Mouse (Mus musculus) thymus, adult 2 months (tissue): ENCODE measurements at regions not wholly inside any gene's neighbourhood (a gene's known extent, or its start where the extent isn't known, plus 50 kb on each side); places are given as distances from the start of the nearest gene placed in this dataset.

ENCODE experiments used
- CTCF ChIP-seq: fragments of 200-500 bp; IDR thresholded peaks from 2 replicates; pipeline ENCODE4 v1.5.1; 2012; ENCODE audit warnings: mild to moderate bottlenecking, control low read depth, low read length, moderate library complexity, borderline replicate concordance; ENCODE audit not compliant: control insufficient read depth, poor library complexity, insufficient read depth; ENCODE audit errors: extremely low read depth
- POLR2A ChIP-seq: fragments of 200-500 bp; IDR thresholded peaks from 2 replicates; pipeline ENCODE4 v1.6.1; 2012; ENCODE audit warnings: mild to moderate bottlenecking, low read length, control low read depth, moderate library complexity; ENCODE audit not compliant: control insufficient read depth, poor library complexity, insufficient read depth; ENCODE audit errors: extremely low read depth

- TF ChIP-seq CTCF (no peak), POLR2A (no peak)
These were observed 91.3 kb upstream of the Dcbld2 start for GRCm38 (mm10) chr16:58316889-58317455.
